Mouse (Mus musculus): ENCODE measurements around the gene Usp9x. TPM values are rescaled to one million over a fixed set of nuclear protein-coding genes. Genes with fewer than 3 reads are reported as not detected.

Usp9x gene
- total RNA-seq, 1 experiment = 228 TPM

- in situ Hi-C loops (cut with MboI; ENCODE audit: low sequenced_read_pairs in 2 of 2, unreplicated experiment in 2 of 2) = no loop called here
- Histone ChIP-seq H3K9me3 (ENCODE audit: control insufficient read depth, insufficient read depth, low read depth, low read length) (no peaks in the 10 kb centered on the region), H3K4me3 (ENCODE audit: insufficient read depth in 1 of 2, low read depth in 1 of 2, low read length in 2 of 2, poor library complexity in 1 of 2, severe bottlenecking in 1 of 2) (peak overlapping the region; percentile 34 to 57), H3K36me3 (ENCODE audit: control insufficient read depth, insufficient read depth, low read length, poor library complexity, severe bottlenecking) (no peaks in the 10 kb centered on the region), H3K9ac (ENCODE audit: insufficient read depth, low read depth, low read length, poor library complexity, severe bottlenecking) (peak overlapping the region; percentile 78), H3K4me1 (ENCODE audit: control insufficient read depth in 2 of 2, insufficient read depth in 2 of 2, low read length in 2 of 2, poor library complexity in 1 of 2) (peaks cover 0 to 14% of the 10 kb centered on the region in 2 experiments; a peak in 1 of 4 replicates), H3K27ac (ENCODE audit: insufficient read depth, low read depth, low read length, poor library complexity, severe bottlenecking) (peak overlapping the region; percentile 99)
- no peak for TF ChIP-seq ZNF384 (IDR thresholded peaks at IDR 0.05; ENCODE audit: low read depth, low read length)
- TF ChIP-seq HCFC1 (IDR thresholded peaks at IDR 0.05; ENCODE audit: borderline replicate concordance, insufficient read depth, low read length) = no peak
- TF ChIP-seq MAFK (IDR thresholded peaks at IDR 0.05; ENCODE audit: insufficient read depth, low read depth, low read length) = no peak
- no peak for TF ChIP-seq ZC3H11A (IDR thresholded peaks at IDR 0.05; ENCODE audit: borderline replicate concordance, low read depth, low read length)
- TF ChIP-seq CHD2 (IDR thresholded peaks at IDR 0.05; ENCODE audit: low read depth, low read length) = no peak; the same call in 1 of the 2 replicates
- peak; percentile 74 for DNase-seq (ENCODE audit: low read depth, low spot score)
Measured at GRCm38 (mm10) chrX:13047631-13048345, 23.5 kb upstream of the Usp9x start.

DNA sequence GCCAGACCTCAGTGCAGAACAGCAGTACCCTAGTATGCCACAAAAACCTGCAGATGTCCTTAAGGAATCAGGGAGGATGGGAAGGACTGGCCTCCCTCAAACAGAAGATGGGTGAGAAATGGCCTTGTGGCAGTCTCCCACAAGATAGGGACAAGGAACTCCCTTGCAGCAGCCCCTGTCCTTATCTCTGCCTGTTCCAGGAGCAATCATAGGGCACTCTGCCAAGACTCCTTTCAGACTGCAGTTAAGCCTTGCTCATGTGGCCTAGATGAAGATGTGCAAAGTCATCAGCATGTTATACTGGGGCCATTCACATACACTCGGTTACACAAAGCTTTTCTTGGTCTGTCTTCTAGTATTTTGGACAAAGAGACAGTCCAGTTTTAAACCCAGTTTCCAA lies 16.7 kb upstream of the Usp9x start:
- TF ChIP-seq CHD2 (IDR thresholded peaks at IDR 0.05; ENCODE audit: low read depth, low read length) = no peak
- no peak for TF ChIP-seq ZC3H11A (IDR thresholded peaks at IDR 0.05; ENCODE audit: borderline replicate concordance, low read depth, low read length)
- no peak for TF ChIP-seq MAFK (IDR thresholded peaks at IDR 0.05; ENCODE audit: insufficient read depth, low read depth, low read length)
- TF ChIP-seq ZNF384 (IDR thresholded peaks at IDR 0.05; ENCODE audit: low read depth, low read length) = no peak
- TF ChIP-seq HCFC1 (IDR thresholded peaks at IDR 0.05; ENCODE audit: borderline replicate concordance, insufficient read depth, low read length) = no peak

GRCm38 (mm10) chrX:13061961-13062360 lies 9.3 kb upstream of the Usp9x start:
- DNase-seq (ENCODE audit: low read depth, low spot score) = no peak
- H3K4me1 ChIP-seq (ENCODE audit: control insufficient read depth in 2 of 2, insufficient read depth in 2 of 2, low read length in 2 of 2, poor library complexity in 1 of 2) = no peaks in the 10 kb centered on the region
- TF ChIP-seq ZNF384 (IDR thresholded peaks at IDR 0.05; ENCODE audit: low read depth, low read length) (no peak), MAFK (IDR thresholded peaks at IDR 0.05; ENCODE audit: insufficient read depth, low read depth, low read length) (no peak), ZC3H11A (IDR thresholded peaks at IDR 0.05; ENCODE audit: borderline replicate concordance, low read depth, low read length) (no peak), CHD2 (IDR thresholded peaks at IDR 0.05; ENCODE audit: low read depth, low read length) (no peak), HCFC1 (IDR thresholded peaks at IDR 0.05; ENCODE audit: borderline replicate concordance, insufficient read depth, low read length) (no peak)
- H3K36me3 ChIP-seq (ENCODE audit: control insufficient read depth, insufficient read depth, low read length, poor library complexity, severe bottlenecking) = no peaks in the 10 kb centered on the region
- no peak overlapping the region for H3K9ac ChIP-seq (ENCODE audit: insufficient read depth, low read depth, low read length, poor library complexity, severe bottlenecking)
- no peak overlapping the region for H3K27ac ChIP-seq (ENCODE audit: insufficient read depth, low read depth, low read length, poor library complexity, severe bottlenecking)
- in situ Hi-C loops (cut with MboI; ENCODE audit: low sequenced_read_pairs in 2 of 2, unreplicated experiment in 2 of 2) = no loop called here
- no peak overlapping the region for H3K4me3 ChIP-seq (ENCODE audit: insufficient read depth in 1 of 2, low read depth in 1 of 2, low read length in 2 of 2, poor library complexity in 1 of 2, severe bottlenecking in 1 of 2)
- no peaks in the 10 kb centered on the region for H3K9me3 ChIP-seq (ENCODE audit: control insufficient read depth, insufficient read depth, low read depth, low read length)

More for the DNA sequence above, 16.7 kb upstream of the Usp9x start:
- Histone ChIP-seq H3K4me1 (ENCODE audit: control insufficient read depth in 2 of 2, insufficient read depth in 2 of 2, low read length in 2 of 2, poor library complexity in 1 of 2) (no peaks in the 10 kb centered on the region), H3K36me3 (ENCODE audit: control insufficient read depth, insufficient read depth, low read length, poor library complexity, severe bottlenecking) (no peaks in the 10 kb centered on the region; the same call in 1 of the 2 replicates), H3K27ac (ENCODE audit: insufficient read depth, low read depth, low read length, poor library complexity, severe bottlenecking) (no peak overlapping the region), H3K4me3 (ENCODE audit: insufficient read depth in 1 of 2, low read depth in 1 of 2, low read length in 2 of 2, poor library complexity in 1 of 2, severe bottlenecking in 1 of 2) (no peak overlapping the region), H3K9me3 (ENCODE audit: control insufficient read depth, insufficient read depth, low read depth, low read length) (no peaks in the 10 kb centered on the region), H3K9ac (ENCODE audit: insufficient read depth, low read depth, low read length, poor library complexity, severe bottlenecking) (no peak overlapping the region)
- in situ Hi-C loops (cut with MboI; ENCODE audit: low sequenced_read_pairs in 2 of 2, unreplicated experiment in 2 of 2) = no loop called here
- no peak for DNase-seq (ENCODE audit: low read depth, low spot score)

GRCm38 (mm10) chrX:13064273-13064925 lies 6.9 kb upstream of the Usp9x start:
- Histone ChIP-seq H3K36me3 (ENCODE audit: control insufficient read depth, insufficient read depth, low read length, poor library complexity, severe bottlenecking) (no peaks in the 10 kb centered on the region), H3K27ac (ENCODE audit: insufficient read depth, low read depth, low read length, poor library complexity, severe bottlenecking) (no peak overlapping the region), H3K4me1 (ENCODE audit: control insufficient read depth in 2 of 2, insufficient read depth in 2 of 2, low read length in 2 of 2, poor library complexity in 1 of 2) (no peaks in the 10 kb centered on the region), H3K9ac (ENCODE audit: insufficient read depth, low read depth, low read length, poor library complexity, severe bottlenecking) (no peak overlapping the region), H3K9me3 (ENCODE audit: control insufficient read depth, insufficient read depth, low read depth, low read length) (no peaks in the 10 kb centered on the region), H3K4me3 (ENCODE audit: insufficient read depth in 1 of 2, low read depth in 1 of 2, low read length in 2 of 2, poor library complexity in 1 of 2, severe bottlenecking in 1 of 2) (no peak overlapping the region)
- no peak for DNase-seq (ENCODE audit: low read depth, low spot score)
- TF ChIP-seq MAFK (IDR thresholded peaks at IDR 0.05; ENCODE audit: insufficient read depth, low read depth, low read length) (no peak), CHD2 (IDR thresholded peaks at IDR 0.05; ENCODE audit: low read depth, low read length) (no peak), ZC3H11A (IDR thresholded peaks at IDR 0.05; ENCODE audit: borderline replicate concordance, low read depth, low read length) (no peak), ZNF384 (IDR thresholded peaks at IDR 0.05; ENCODE audit: low read depth, low read length) (no peak), HCFC1 (IDR thresholded peaks at IDR 0.05; ENCODE audit: borderline replicate concordance, insufficient read depth, low read length) (no peak)
- in situ Hi-C loops (cut with MboI; ENCODE audit: low sequenced_read_pairs in 2 of 2, unreplicated experiment in 2 of 2) = no loop called here
